Mouse (Mus musculus): ENCODE results near the gene Olfr434.
"Not testable (repeated sequence)": the region's sequence is repeated elsewhere in the genome, so short reads cannot be mapped to it uniquely, and the experiment has no call there.

Gene Olfr434

GRCm38 (mm10) chr6:43212873-43213272 lies at the start of gene Olfr434:
Gene Olfr434 (plus strand): TSS chr6:43213021.
- not testable (repeated sequence) for DNase-seq (ENCODE audit: low read depth, low spot score)

GRCm38 (mm10) chr6:43167246-43167645 lies 45.6 kb upstream of the Olfr434 start:
- no peak for DNase-seq (ENCODE audit: low read depth, low spot score)

- DNase-seq (ENCODE audit: low read depth, low spot score): no peak
These were observed 41.0 kb upstream of the Olfr434 start, which contains the start of gene Olfr13 for GRCm38 (mm10) chr6:43171840-43172239. Gene Olfr13 (plus strand): TSS chr6:43172140.

GRCm38 (mm10) chr6:43178129-43178528 lies 34.7 kb upstream of the Olfr434 start:
- no peak for DNase-seq (ENCODE audit: low read depth, low spot score)

- no peak for DNase-seq (ENCODE audit: low read depth, low spot score)
These were observed 34.0 kb upstream of the Olfr434 start for GRCm38 (mm10) chr6:43178584-43179501.

GRCm38 (mm10) chr6:43190986-43191385 lies 21.8 kb upstream of the Olfr434 start:
- no peak for DNase-seq (ENCODE audit: low read depth, low spot score)

GRCm38 (mm10) chr6:43196781-43197180 lies 16.0 kb upstream of the Olfr434 start, which contains the start of gene Olfr435:
Gene Olfr435 (plus strand): TSS chr6:43197146.
- no peak for DNase-seq (ENCODE audit: low read depth, low spot score)

GRCm38 (mm10) chr6:43198094-43198493 lies 14.7 kb upstream of the Olfr434 start:
- DNase-seq (ENCODE audit: low read depth, low spot score): no peak

- no peak for DNase-seq (ENCODE audit: low read depth, low spot score)
These were observed 10.0 kb upstream of the Olfr434 start for GRCm38 (mm10) chr6:43202786-43203185.

GRCm38 (mm10) chr6:43205355-43205754 lies 7.5 kb upstream of the Olfr434 start:
- no peak for DNase-seq (ENCODE audit: low read depth, low spot score)

GRCm38 (mm10) chr6:43231255-43231654 lies 18.4 kb downstream of the Olfr434 start, which contains the start of gene Olfr47:
Gene Olfr47 (plus strand): TSS chr6:43231529.
- DNase-seq (ENCODE audit: low read depth, low spot score): not testable (repeated sequence)

- no peak for DNase-seq (ENCODE audit: low read depth, low spot score)
These were observed 29.2 kb downstream of the Olfr434 start for GRCm38 (mm10) chr6:43242061-43242460.

- DNase-seq (ENCODE audit: low read depth, low spot score): no peak
These were observed 34.6 kb downstream of the Olfr434 start for GRCm38 (mm10) chr6:43247396-43247795.

- no peak for DNase-seq (ENCODE audit: low read depth, low spot score)
These were observed 40.2 kb downstream of the Olfr434 start for GRCm38 (mm10) chr6:43252994-43253393.

GRCm38 (mm10) chr6:43254193-43254926 lies 41.5 kb downstream of the Olfr434 start:
- no peak for DNase-seq (ENCODE audit: low read depth, low spot score)

- DNase-seq (ENCODE audit: low read depth, low spot score): no peak
These were observed 47.9 kb downstream of the Olfr434 start for GRCm38 (mm10) chr6:43260756-43261155.

- DNase-seq (ENCODE audit: low read depth, low spot score): no peak
These were observed 52.7 kb downstream of the Olfr434 start, which contains the start of gene Arhgef5 for GRCm38 (mm10) chr6:43265363-43266041. Gene Arhgef5 (plus strand): TSS chr6:43265582.

GRCm38 (mm10) chr6:43266356-43266755 lies 53.5 kb downstream of the Olfr434 start:
- DNase-seq (ENCODE audit: low read depth, low spot score): no peak
